Mouse (Mus musculus): ENCODE measurements around the gene Pfas. TPM values are rescaled to one million over a fixed set of nuclear protein-coding genes. Genes with fewer than 3 reads are reported as not detected.
"Not testable (repeated sequence)": the region's sequence is repeated elsewhere in the genome, so short reads cannot be mapped to it uniquely, and the experiment has no call there.

Gene Pfas
- total RNA-seq, 4 experiments from 2014 or later = 4.9 to 9.3 (median 7.4) TPM

- no peak for DNase-seq (ENCODE audit: low spot score in 2 of 2)
These were observed 67.7 kb downstream of the Pfas start for GRCm38 (mm10) chr11:68940516-68940915.

- peak; percentile 85 to 87 for DNase-seq (ENCODE audit: low spot score in 2 of 2)
These were observed 68.6 kb downstream of the Pfas start for GRCm38 (mm10) chr11:68939451-68940304.

- not testable (repeated sequence) for DNase-seq (ENCODE audit: low spot score in 2 of 2)
These were observed 71.3 kb downstream of the Pfas start for GRCm38 (mm10) chr11:68936951-68937350.

Small RNAs within 50 kb of the gene (microRNA-seq; reads per million reads assigned to microRNA genes)
- gene Mir3062 = not detected

Other genes with a start within 250 kb of the Pfas start
- gene Ndel1, start 136.6 kb downstream of the Pfas start, total RNA-seq (2022) = 10 to 100 TPM; 70.5 to 96.6 (median 85.7) TPM
- under 1 TPM in 1 of 4 experiments, not detected in 3; 0.10 TPM for gene Rnf222, start 119.9 kb downstream of the Pfas start, total RNA-seq (2022)
- 100 to 1,000 TPM; 671 to 819 (median 724) TPM for gene Rpl26, start 106.9 kb downstream of the Pfas start, total RNA-seq (2022)
- gene Odf4, start 81.4 kb downstream of the Pfas start, total RNA-seq (2022) = not detected
- gene Arhgef15, start 51.0 kb downstream of the Pfas start, total RNA-seq (2022) = 1 to 10 TPM; 5.3 to 8.1 (median 6.6) TPM
- gene Slc25a35, start 40.3 kb downstream of the Pfas start, total RNA-seq (2022) = 1 to 10 TPM; 3.5 to 4.8 (median 4.3) TPM
- 10 to 100 TPM; 59.5 to 84.1 (median 69.6) TPM for gene Rangrf, start 33.3 kb downstream of the Pfas start, total RNA-seq (2022)
- 10 to 100 TPM; 10.1 to 12.7 (median 11.0) TPM for gene Ctc1, start 7.5 kb upstream of the Pfas start, total RNA-seq (2022)
- gene Aurkb, start 37.2 kb upstream of the Pfas start, total RNA-seq (2022) = under 1 TPM in 1 of 4 experiments, not detected in 3; 0.35 TPM
- 10 to 100 TPM; 22.4 to 26.2 (median 23.7) TPM for gene Borcs6, start 51.3 kb upstream of the Pfas start, total RNA-seq (2022)
- gene Tmem107, start 62.3 kb upstream of the Pfas start, total RNA-seq (2022) = 1 to 10 TPM; 2.9 to 7.0 (median 5.2) TPM
- gene Vamp2, start 80.0 kb upstream of the Pfas start, total RNA-seq (2022) = 10 to 100 TPM; 31.4 to 39.6 (median 35.6) TPM
- 10 to 100 TPM; 58.8 to 81.4 (median 70.4) TPM for gene Per1, start 86.8 kb upstream of the Pfas start, total RNA-seq (2022)
- not detected for gene Hes7, start 111.9 kb upstream of the Pfas start, total RNA-seq (2022)
- under 1 TPM in 1 of 4 experiments, not detected in 3; 0.18 TPM for gene 9130213A22Rik, start 114.1 kb upstream of the Pfas start, total RNA-seq (2022)
- under 1 TPM in 1 of 4 experiments, not detected in 3; 0.21 TPM for gene Aloxe3, start 117.4 kb upstream of the Pfas start, total RNA-seq (2022)
- gene Alox12b, start 148.5 kb upstream of the Pfas start, total RNA-seq (2022) = not detected
- not detected for gene Alox8, start 189.4 kb upstream of the Pfas start, total RNA-seq (2022)
- not detected for gene Gucy2e, start 228.6 kb upstream of the Pfas start, total RNA-seq (2022)